Mouse (Mus musculus) ES-E14 (cell line): ENCODE measurements around the gene 1700016C15Rik. TPM values are rescaled to one million over a fixed set of nuclear protein-coding genes. Genes with fewer than 3 reads are reported as not detected.

Experiments used
- DNase-seq: peaks from one replicate; pipeline ENCODE4 v3.0.0-alpha.2; 2013; ENCODE audit warnings: low read depth, low spot score
- H3K27ac ChIP-seq: 2 replicates; pipeline ENCODE4 v1.5.1; 2012; ENCODE audit warnings: low read depth, mild to moderate bottlenecking, low read length, moderate library complexity, mixed read lengths; ENCODE audit not compliant: poor library complexity, insufficient read depth, severe bottlenecking
- H3K36me3 ChIP-seq: 2 replicates; pipeline ENCODE4 v1.6.1; 2012; ENCODE audit warnings: mild to moderate bottlenecking, low read length, moderate library complexity, mixed read lengths; ENCODE audit not compliant: control insufficient read depth, poor library complexity, insufficient read depth, severe bottlenecking
- H3K4me1 ChIP-seq, 2 experiments: fragments of 150-350 bp in 1 of 2; sonication (generic) in 1 of 2; 2 replicates each; pipeline ENCODE4 v1.6.1; 2012; ENCODE audit warnings: low read length in 2 of 2, mild to moderate bottlenecking in 1 of 2, mixed read lengths in 1 of 2; ENCODE audit not compliant: control insufficient read depth in 2 of 2, insufficient read depth in 2 of 2, poor library complexity in 1 of 2
- H3K4me3 ChIP-seq, 2 experiments: fragments of 150-350 bp in 1 of 2; sonication (generic) in 1 of 2; 2 replicates each; pipeline ENCODE4 v1.5.1; 2012; ENCODE audit warnings: low read length in 2 of 2, low read depth in 1 of 2, mild to moderate bottlenecking in 1 of 2, mixed read lengths in 1 of 2; ENCODE audit not compliant: insufficient read depth in 1 of 2, poor library complexity in 1 of 2, severe bottlenecking in 1 of 2
- H3K9ac ChIP-seq: 2 replicates; pipeline ENCODE4 v1.6.1; 2012; ENCODE audit warnings: low read depth, mild to moderate bottlenecking, low read length, mixed read lengths; ENCODE audit not compliant: poor library complexity, insufficient read depth, severe bottlenecking
- H3K9me3 ChIP-seq: fragments of 150-350 bp; sonication (generic); 2 replicates; pipeline ENCODE4 v1.6.1; 2012; ENCODE audit warnings: low read depth, mild to moderate bottlenecking, low read length; ENCODE audit not compliant: control insufficient read depth, insufficient read depth
- CHD2 ChIP-seq: IDR thresholded peaks from 2 replicates; pipeline ENCODE4 v1.6.1; 2014; ENCODE audit warnings: mild to moderate bottlenecking, low read depth, low read length, inconsistent platforms
- HCFC1 ChIP-seq: IDR thresholded peaks from 2 replicates; pipeline ENCODE4 v1.6.1; 2012; ENCODE audit warnings: low read length, inconsistent platforms, borderline replicate concordance; ENCODE audit not compliant: insufficient read depth
- MAFK ChIP-seq: IDR thresholded peaks from 2 replicates; pipeline ENCODE4 v1.6.1; 2014; ENCODE audit warnings: mild to moderate bottlenecking, low read depth, low read length, inconsistent platforms; ENCODE audit not compliant: insufficient read depth
- ZC3H11A ChIP-seq: IDR thresholded peaks from 2 replicates; pipeline ENCODE4 v1.6.1; 2012; ENCODE audit warnings: low read depth, mild to moderate bottlenecking, inconsistent platforms, low read length, borderline replicate concordance
- ZNF384 ChIP-seq: IDR thresholded peaks from 2 replicates; pipeline ENCODE4 v1.6.1; 2012; ENCODE audit warnings: low read depth, low read length, inconsistent platforms
- in situ Hi-C, 2 experiments: fragments of 600-800 bp; cut with MboI; formaldehyde crosslinking; loops; one replicate each; pipeline ENCODE4 v1.15.1; 2025; ENCODE audit warnings: low sequenced_read_pairs in 2 of 2, inconsistent platforms in 1 of 2; ENCODE audit not compliant: unreplicated experiment in 2 of 2
- total RNA-seq: library from RNA; depleted of rRNA; stranded (reverse); fragments of 300-350 nt; gene quantifications from 2 replicates; pipeline ENCODE4 v1.2.3, GENCODE M21; 2012; rRNA removed

Gene 1700016C15Rik
- not detected in 2 replicates for total RNA-seq

- Histone ChIP-seq H3K27ac (no peak within 1 kb of the TSS), H3K36me3 (no peaks in the 10 kb centered on the region), H3K9ac (no peak within 1 kb of the TSS), H3K4me1 (no peaks in the 10 kb centered on the region; a peak in 1 of 4 replicates), H3K4me3 (no peak within 1 kb of the TSS), H3K9me3 (no peaks in the 10 kb centered on the region)
- DNase-seq = no peak
- TF ChIP-seq MAFK (no peak), ZNF384 (peak; percentile 80)
- in situ Hi-C loops = no loop called here
These were observed at the start of gene 1700016C15Rik for GRCm38 (mm10) chr1:177729043-177730024. Gene 1700016C15Rik, plus strand, starts transcription at chr1:177729814.

- no peaks in the 10 kb centered on the region for H3K36me3 ChIP-seq
These were observed 48.4 kb upstream of the 1700016C15Rik start for GRCm38 (mm10) chr1:177681239-177681638.

GRCm38 (mm10) chr1:177683931-177684836, 45.4 kb upstream of the 1700016C15Rik start:
- no peaks in the 10 kb centered on the region for H3K36me3 ChIP-seq
- H3K4me1 ChIP-seq = no peaks in the 10 kb centered on the region
- H3K4me3 ChIP-seq = no peak overlapping the region
- no peaks in the 10 kb centered on the region for H3K9me3 ChIP-seq
- TF ChIP-seq CHD2 (no peak), MAFK (no peak)
- no peak overlapping the region for H3K27ac ChIP-seq
- H3K9ac ChIP-seq = no peak overlapping the region
- in situ Hi-C loops = loop anchor here (10.0 to 25.0 kb wide), 3 partner anchors 447 to 809 kb away; no protein-coding TSS in a partner anchor
- DNase-seq = no peak

More at GRCm38 (mm10) chr1:177681239-177681638, 48.4 kb upstream of the 1700016C15Rik start:
- Histone ChIP-seq H3K9me3 (no peaks in the 10 kb centered on the region), H3K9ac (no peak overlapping the region), H3K27ac (no peak overlapping the region), H3K4me1 (no peaks in the 10 kb centered on the region), H3K4me3 (no peak overlapping the region)
- in situ Hi-C loops = loop anchor here (10.0 to 25.0 kb wide), 3 partner anchors 444 to 806 kb away; no protein-coding TSS in a partner anchor
- TF ChIP-seq HCFC1 (no peak), ZNF384 (no peak), MAFK (no peak), ZC3H11A (no peak), CHD2 (no peak)
- DNase-seq = peak; percentile 6

GRCm38 (mm10) chr1:177684901-177685300, 44.7 kb upstream of the 1700016C15Rik start:
- Histone ChIP-seq H3K9me3 (no peaks in the 10 kb centered on the region), H3K4me3 (no peak overlapping the region), H3K9ac (no peak overlapping the region), H3K27ac (no peak overlapping the region), H3K4me1 (no peaks in the 10 kb centered on the region), H3K36me3 (no peaks in the 10 kb centered on the region)
- in situ Hi-C loops = loop anchor here (10.0 to 25.0 kb wide), 3 partner anchors 448 to 810 kb away; no protein-coding TSS in a partner anchor
- TF ChIP-seq CHD2 (no peak), ZC3H11A (peak; percentile 95)
- peak; percentile 26 for DNase-seq
